Mouse (Mus musculus): ENCODE results near the gene Jrkl. TPM values are rescaled to one million over a fixed set of nuclear protein-coding genes. Genes with fewer than 3 reads are reported as not detected.

Gene Jrkl
- total and polyA plus RNA-seq, 3 experiments: 2.4 to 3.7 (median 2.5) TPM

- Histone ChIP-seq H3K9me3 (replicated peaks; ENCODE audit: low read length) (peaks cover 4% of the 10 kb centered on the region), H3K9ac (ENCODE audit: insufficient read depth, low read depth) (no peak overlapping the region), H3K4me3 (replicated peaks in 1 of 3; ENCODE audit: low read depth in 2 of 3, low read length in 2 of 3, poor library complexity in 1 of 3) (no peak overlapping the region), H3K79me2 (replicated peaks; ENCODE audit: control insufficient read depth, extremely low read depth, insufficient read depth, poor library complexity, severe bottlenecking) (no peaks in the 10 kb centered on the region), H3K4me1 (ENCODE audit: control insufficient read depth in 1 of 2, insufficient read depth in 2 of 2) (no peaks in the 10 kb centered on the region), H3K27ac (ENCODE audit: insufficient read depth, low read depth) (no peak overlapping the region), H3K36me3 (replicated peaks in 1 of 2; ENCODE audit: control insufficient read depth in 1 of 2, insufficient read depth in 1 of 2, low read length in 1 of 2) (no peaks in the 10 kb centered on the region), H3K4me2 (ENCODE audit: insufficient read depth, low read depth, poor library complexity, severe bottlenecking) (no peak overlapping the region), H3K27me3 (replicated peaks) (no peaks in the 10 kb centered on the region)
- TF ChIP-seq SMC3 (IDR thresholded peaks at IDR 0.05; ENCODE audit: low read depth, low read length) (peak; percentile 54), RAD21 (IDR thresholded peaks at IDR 0.05; ENCODE audit: low read depth, low read length) (peak; percentile 89), ZMIZ1 (IDR thresholded peaks at IDR 0.05; ENCODE audit: low read depth, low read length) (no peak), JUND (conservative IDR thresholded peaks at IDR 0.05; ENCODE audit: low read depth, low read length) (0 out of 2 replicates have a peak, but pooled peaks have one; percentile 14), SIN3A (IDR thresholded peaks at IDR 0.05; ENCODE audit: low read length) (no peak), CTCF (conservative IDR thresholded peaks at IDR 0.05 in 1 of 2, IDR thresholded peaks at IDR 0.05 in 1 of 2; ENCODE audit: low read depth in 2 of 2, low read length in 2 of 2) (peak; percentile 31 to 85; a peak in 3 of 4 replicates), CHD1 (IDR thresholded peaks at IDR 0.05; ENCODE audit: low read depth, low read length) (no peak)
- in situ Hi-C loops (cut with MboI; ENCODE audit: low pct_ligation_motif_present, low pct_unique_long_range_greater_than_20kb, low sequenced_read_pairs) (no loop called here), dilution Hi-C loops (cut with MboI; ENCODE audit: extremely low pct_ligation_motif_present, extremely low pct_unique_long_range_greater_than_20kb, low sequenced_read_pairs) (no loop called here)
- peak; percentile 69 for DNase-seq (ENCODE audit: extremely low read depth)
Measured at GRCm38 (mm10) chr9:13195268-13195667, 50.4 kb downstream of the Jrkl start.

GRCm38 (mm10) chr9:13194619-13195018 lies 51.0 kb downstream of the Jrkl start:
- Histone ChIP-seq H3K27me3 (replicated peaks) (no peaks in the 10 kb centered on the region), H3K9ac (ENCODE audit: insufficient read depth, low read depth) (no peak overlapping the region), H3K4me1 (ENCODE audit: control insufficient read depth in 1 of 2, insufficient read depth in 2 of 2) (no peaks in the 10 kb centered on the region), H3K4me2 (ENCODE audit: insufficient read depth, low read depth, poor library complexity, severe bottlenecking) (no peak overlapping the region), H3K9me3 (replicated peaks; ENCODE audit: low read length) (peaks cover 4% of the 10 kb centered on the region), H3K4me3 (replicated peaks in 1 of 3; ENCODE audit: low read depth in 2 of 3, low read length in 2 of 3, poor library complexity in 1 of 3) (no peak overlapping the region), H3K79me2 (replicated peaks; ENCODE audit: control insufficient read depth, extremely low read depth, insufficient read depth, poor library complexity, severe bottlenecking) (no peaks in the 10 kb centered on the region), H3K27ac (ENCODE audit: insufficient read depth, low read depth) (no peak overlapping the region), H3K36me3 (replicated peaks in 1 of 2; ENCODE audit: control insufficient read depth in 1 of 2, insufficient read depth in 1 of 2, low read length in 1 of 2) (no peaks in the 10 kb centered on the region)
- no peak for TF ChIP-seq MXI1 (IDR thresholded peaks at IDR 0.05; ENCODE audit: low read depth, low read length)
- TF ChIP-seq USF1 (IDR thresholded peaks at IDR 0.05; ENCODE audit: low read depth, low read length): no peak
- no peak for TF ChIP-seq TCF12 (IDR thresholded peaks at IDR 0.05; ENCODE audit: low read depth, low read length)
- dilution Hi-C loops (cut with MboI; ENCODE audit: extremely low pct_ligation_motif_present, extremely low pct_unique_long_range_greater_than_20kb, low sequenced_read_pairs) (no loop called here), in situ Hi-C loops (cut with MboI; ENCODE audit: low pct_ligation_motif_present, low pct_unique_long_range_greater_than_20kb, low sequenced_read_pairs) (no loop called here)
- DNase-seq (ENCODE audit: extremely low read depth): no peak

Other genes starting within 250 kb of the Jrkl start
- 8.1 and 9.5 TPM in 2 replicates for gene Ccdc82, start 1.1 kb upstream of the Jrkl start, total RNA-seq (2012; rRNA removed)
- gene Ccdc82, start 1.1 kb upstream of the Jrkl start, total RNA-seq (2014; rRNA removed): 11.3 and 14.2 TPM in 2 replicates
- gene Ccdc82, start 1.1 kb upstream of the Jrkl start, polyA plus RNA-seq (2012; ENCODE audit: insufficient read length, low read depth): 11.9 and 12.6 TPM in 2 replicates
- gene Maml2, start 52.1 kb upstream of the Jrkl start, total RNA-seq (2012; rRNA removed): 4.6 and 5.9 TPM in 2 replicates
- gene Maml2, start 52.1 kb upstream of the Jrkl start, total RNA-seq (2014; rRNA removed): 4.3 and 5.9 TPM in 2 replicates
- 5.6 and 9.1 TPM in 2 replicates for gene Maml2, start 52.1 kb upstream of the Jrkl start, polyA plus RNA-seq (2012; ENCODE audit: insufficient read length, low read depth)
- gene Gm17571, start 200.9 kb upstream of the Jrkl start, total RNA-seq (2012; rRNA removed): not detected in 2 replicates
- not detected in 2 replicates for gene Gm17571, start 200.9 kb upstream of the Jrkl start, total RNA-seq (2014; rRNA removed)
- not detected in 2 replicates for gene Gm17571, start 200.9 kb upstream of the Jrkl start, polyA plus RNA-seq (2012; ENCODE audit: insufficient read length, low read depth)

Measured in CH12.LX (cell line).